Mouse (Mus musculus): Measurements from ENCODE around the gene Cenpp.
A peak's percentile ranks its signal among the peaks of the same experiment; 100 is the strongest.

Cenpp gene

GRCm38 (mm10) chr13:49652481-49653179, at the start of gene Cenpp, which contains the start of gene Nol8:
Gene Cenpp, minus strand, starts transcription at chr13:49652785.
Gene Nol8, plus strand, starts transcription at chr13:49653078.
- DNase-seq (ENCODE audit: low spot score in 2 of 2): peak; percentile 98 to 99

- DNase-seq (ENCODE audit: low spot score in 2 of 2): no peak
These were observed 38.5 kb upstream of the Cenpp start for GRCm38 (mm10) chr13:49691056-49691455.

DNA sequence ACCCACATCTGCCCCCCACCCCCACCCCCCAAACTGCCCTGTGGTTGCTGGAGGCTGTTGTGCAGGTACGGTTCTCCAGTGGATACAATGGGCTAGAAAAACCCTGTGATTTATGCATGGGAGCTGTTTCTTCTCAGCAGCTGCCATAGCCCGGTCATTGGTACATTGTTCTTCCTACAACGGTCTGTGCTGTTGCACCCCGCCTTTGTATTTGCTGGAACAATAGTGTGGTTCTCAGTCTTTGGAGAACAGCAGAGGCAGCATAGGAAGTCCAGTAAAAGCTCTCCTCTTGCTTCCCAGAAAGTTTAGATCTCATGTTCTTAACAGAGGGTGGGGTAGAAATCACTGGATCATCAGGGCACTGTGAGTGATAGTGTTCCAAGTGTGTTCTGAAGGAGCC, 31.7 kb upstream of the Cenpp start:
- DNase-seq (ENCODE audit: low spot score in 2 of 2): no peak

- no peak for DNase-seq (ENCODE audit: low spot score in 2 of 2)
These were observed 29.8 kb upstream of the Cenpp start for GRCm38 (mm10) chr13:49682233-49682846.

- DNase-seq (ENCODE audit: low spot score in 2 of 2): peak; percentile 98 to 99
These were observed 29.0 kb upstream of the Cenpp start, which contains the start of gene Iars for GRCm38 (mm10) chr13:49681351-49682232. Gene Iars, plus strand, starts transcription at chr13:49682100.

DNA sequence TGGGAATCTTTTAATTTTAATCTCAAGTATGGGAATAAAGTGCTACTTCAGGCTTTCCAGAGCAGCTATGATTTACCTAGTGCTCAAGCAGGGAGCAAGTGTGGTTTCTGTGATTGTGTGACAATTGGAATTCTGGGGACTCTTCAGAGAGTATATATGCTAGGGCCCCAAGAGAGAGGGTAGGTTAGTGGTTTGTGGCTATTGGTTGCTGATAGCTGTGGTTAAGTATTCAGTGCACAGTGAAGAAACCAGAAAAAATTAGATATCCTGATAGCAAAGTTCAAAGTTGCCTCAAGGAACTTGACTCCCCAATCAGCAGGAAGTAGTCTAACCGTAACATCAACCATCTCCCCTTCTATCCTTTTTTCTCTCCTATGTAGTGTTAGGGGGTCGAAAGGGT, 25.2 kb upstream of the Cenpp start:
- no peak for DNase-seq (ENCODE audit: low spot score in 2 of 2)

- DNase-seq (ENCODE audit: low spot score in 2 of 2): no peak
These were observed 576 bp upstream of the Cenpp start for GRCm38 (mm10) chr13:49653180-49653541.

DNA sequence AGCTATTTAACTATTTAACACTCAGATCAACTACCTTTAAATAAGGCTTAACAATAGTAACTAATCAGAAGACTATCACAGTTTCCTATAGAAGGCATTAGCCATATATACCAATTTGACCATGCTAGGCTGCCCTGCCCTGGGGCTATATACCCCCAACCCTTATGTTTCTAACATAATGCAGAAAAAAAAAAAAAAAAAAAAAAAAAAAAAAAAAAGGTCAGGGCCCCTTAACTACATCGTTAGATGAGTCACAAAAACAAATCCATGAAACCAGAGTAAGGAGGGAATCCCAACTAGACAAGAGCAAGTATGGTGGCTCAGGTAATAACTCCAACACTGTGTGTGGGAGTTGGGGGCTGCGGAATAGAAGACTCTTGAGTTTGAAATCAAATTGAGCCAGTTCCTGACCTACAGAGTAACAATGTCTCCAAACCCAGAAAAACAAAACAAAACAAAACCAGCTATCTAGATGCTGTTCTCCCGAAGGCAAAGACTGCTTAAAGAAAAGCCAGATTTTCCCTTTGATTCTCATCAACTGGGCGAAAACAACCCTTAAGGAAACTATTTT, 719 bp downstream of the Cenpp start:
- no peak for DNase-seq (ENCODE audit: low spot score in 2 of 2)

- no peak for DNase-seq (ENCODE audit: low spot score in 2 of 2)
These were observed 1.4 kb downstream of the Cenpp start for GRCm38 (mm10) chr13:49651136-49651535.

- no peak for DNase-seq (ENCODE audit: low spot score in 2 of 2)
These were observed 6.6 kb downstream of the Cenpp start for GRCm38 (mm10) chr13:49646019-49646418.

- no peak for DNase-seq (ENCODE audit: low spot score in 2 of 2)
These were observed 7.7 kb downstream of the Cenpp start for GRCm38 (mm10) chr13:49644731-49645529.

DNA sequence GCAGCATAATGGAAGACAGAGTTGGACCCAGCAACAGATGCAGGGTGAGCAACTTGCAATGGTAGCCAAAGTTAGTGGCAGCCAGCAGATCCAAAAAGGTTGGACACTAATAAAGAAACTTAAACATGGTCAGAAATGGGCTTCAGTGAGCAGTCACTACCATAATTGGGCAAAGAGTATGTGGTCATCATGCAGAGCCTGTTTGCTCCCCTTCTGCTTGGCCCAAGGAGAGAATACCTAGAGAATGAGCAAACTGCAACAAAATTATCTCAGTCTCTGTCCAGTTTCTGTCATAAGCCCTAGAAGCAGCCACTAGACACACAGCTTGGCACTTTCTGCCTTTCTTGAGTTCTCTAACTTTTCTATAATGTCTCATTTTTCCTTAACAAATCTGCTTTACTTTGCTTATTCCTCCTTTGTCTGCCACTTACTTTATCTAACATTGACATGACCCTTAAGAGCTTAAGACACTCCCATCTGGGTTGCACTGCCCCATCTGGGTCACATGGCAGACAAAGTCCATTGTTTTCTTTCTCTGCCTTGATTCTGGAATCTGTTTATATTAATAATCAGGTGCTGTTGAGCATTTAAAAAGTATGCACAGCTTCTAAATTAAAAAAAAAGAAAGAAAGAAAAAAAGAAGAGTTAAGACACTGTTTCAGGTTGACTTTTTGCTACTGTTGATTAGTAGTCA, 8.8 kb downstream of the Cenpp start:
- DNase-seq (ENCODE audit: low spot score in 2 of 2): no peak

DNA sequence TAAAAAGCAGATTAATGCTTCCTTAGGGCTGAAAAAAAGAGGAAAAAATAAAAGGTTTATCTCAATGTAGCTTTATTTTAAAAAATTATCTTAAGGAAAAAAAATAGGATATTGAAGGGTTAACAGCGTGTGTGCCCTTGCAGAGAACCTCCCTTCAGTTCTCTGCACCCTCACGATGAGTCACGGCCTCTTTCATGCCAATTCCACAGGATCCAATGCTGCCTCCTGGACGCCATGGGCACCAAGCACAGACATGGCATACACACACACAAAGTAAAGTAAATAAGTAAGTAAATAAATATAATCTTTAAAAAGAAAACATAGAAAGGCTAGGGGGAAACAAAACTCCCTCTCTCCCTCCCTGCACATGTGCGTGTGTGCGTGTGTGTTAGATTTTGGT, 9.9 kb downstream of the Cenpp start:
- no peak for DNase-seq (ENCODE audit: low spot score in 2 of 2)

GRCm38 (mm10) chr13:49639965-49640364, 12.6 kb downstream of the Cenpp start:
- DNase-seq (ENCODE audit: low spot score in 2 of 2): no peak

GRCm38 (mm10) chr13:49629076-49629475, 23.5 kb downstream of the Cenpp start:
- DNase-seq (ENCODE audit: low spot score in 2 of 2): no peak

- DNase-seq (ENCODE audit: low spot score in 2 of 2): no peak
These were observed 24.4 kb downstream of the Cenpp start for GRCm38 (mm10) chr13:49628167-49628566.

- DNase-seq (ENCODE audit: low spot score in 2 of 2): no peak
These were observed 29.4 kb downstream of the Cenpp start for GRCm38 (mm10) chr13:49623216-49623615.

- no peak for DNase-seq (ENCODE audit: low spot score in 2 of 2)
These were observed 34.2 kb downstream of the Cenpp start for GRCm38 (mm10) chr13:49618365-49618764.

- DNase-seq (ENCODE audit: low spot score in 2 of 2): no peak
These were observed 35.6 kb downstream of the Cenpp start for GRCm38 (mm10) chr13:49617021-49617420.

DNA sequence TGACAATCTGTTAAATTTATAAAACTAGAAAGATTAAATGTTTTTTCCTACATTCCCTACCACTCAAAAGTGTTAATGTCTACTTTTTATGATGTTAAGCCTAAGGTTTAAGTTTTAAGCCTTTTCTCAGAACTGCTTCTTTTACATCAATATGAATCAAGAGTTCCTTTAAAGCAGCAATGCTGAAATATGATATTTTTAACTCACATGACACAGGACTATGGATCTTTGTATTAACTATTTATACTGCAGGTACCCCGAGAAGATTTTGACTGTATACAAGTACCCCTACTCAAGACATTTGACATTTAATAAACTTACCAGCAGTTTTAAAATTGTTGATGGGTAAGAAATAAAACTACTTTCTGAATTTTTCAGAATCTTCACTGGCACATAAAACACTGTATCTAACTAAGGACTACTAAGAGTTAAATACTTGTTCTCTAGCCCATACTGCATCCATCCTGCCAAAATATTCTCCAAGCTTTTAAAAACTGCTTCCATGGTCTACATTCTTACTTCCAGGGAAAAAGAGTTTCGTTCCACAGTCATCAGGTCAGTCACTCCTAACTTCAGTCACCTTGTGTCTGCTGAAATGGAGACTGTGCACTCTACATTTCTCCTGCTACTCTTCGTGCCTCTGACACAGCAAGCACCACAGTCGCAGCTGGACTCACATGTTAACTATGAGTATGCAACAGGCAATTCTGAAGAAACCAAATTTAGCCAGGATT, 43.8 kb downstream of the Cenpp start:
- DNase-seq (ENCODE audit: low spot score in 2 of 2): no peak

Measured in cerebellum, postnatal 4 days (tissue).